Mouse (Mus musculus) layer of hippocampus, adult 9-11 months (tissue): ENCODE data around the gene Mfsd11.
"Not testable (repeated sequence)": the region's sequence is repeated elsewhere in the genome, so short reads cannot be mapped to it uniquely, and the experiment has no call there.

Experiments
- DNase-seq: peaks from one replicate; pipeline ENCODE4 v3.0.0; 2022

The Mfsd11 gene

DNA sequence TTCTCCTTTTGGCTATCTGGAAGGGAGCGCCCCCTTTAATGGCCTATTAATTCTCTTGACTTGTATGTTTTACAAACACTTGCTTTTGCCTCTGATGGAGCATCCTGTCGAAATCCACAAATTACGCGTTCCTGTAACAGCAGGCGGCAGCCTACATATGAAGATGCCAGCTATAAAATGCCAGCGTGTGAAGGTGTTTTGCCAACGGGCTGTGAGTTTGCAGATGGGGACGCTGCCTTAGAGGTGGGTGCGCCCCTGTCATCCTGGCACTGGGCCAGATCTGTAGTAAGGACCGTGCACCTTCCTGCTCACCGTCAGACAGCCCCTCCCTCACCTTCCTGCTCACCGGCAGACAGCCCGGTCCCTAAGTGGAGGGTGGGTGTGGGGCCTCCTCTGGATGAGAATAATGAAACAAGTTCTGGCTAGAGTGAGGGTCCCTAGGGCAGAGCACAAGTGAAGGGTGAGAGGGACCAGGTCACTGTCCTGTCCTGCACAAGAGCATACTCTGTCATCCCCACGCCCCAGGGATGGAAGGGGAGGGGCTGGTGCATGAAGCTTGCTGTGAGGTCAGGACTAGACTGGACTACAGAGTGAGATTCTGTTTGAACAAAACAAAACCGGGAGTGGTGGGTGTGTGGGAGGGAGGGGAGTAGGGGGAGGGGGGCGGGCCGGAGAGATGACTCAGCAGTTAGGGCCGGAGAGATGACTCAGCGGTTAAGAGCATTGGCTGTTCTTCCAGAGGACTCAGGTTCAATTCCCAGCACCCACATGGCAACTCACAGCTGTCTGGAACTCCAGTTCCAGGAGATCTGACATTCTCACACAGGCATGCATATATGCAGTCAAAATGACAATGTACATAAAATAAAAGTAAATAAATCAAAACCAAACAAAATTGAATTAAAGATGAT lies 41.5 kb downstream of the Mfsd11 start:
- no peak for DNase-seq

DNA sequence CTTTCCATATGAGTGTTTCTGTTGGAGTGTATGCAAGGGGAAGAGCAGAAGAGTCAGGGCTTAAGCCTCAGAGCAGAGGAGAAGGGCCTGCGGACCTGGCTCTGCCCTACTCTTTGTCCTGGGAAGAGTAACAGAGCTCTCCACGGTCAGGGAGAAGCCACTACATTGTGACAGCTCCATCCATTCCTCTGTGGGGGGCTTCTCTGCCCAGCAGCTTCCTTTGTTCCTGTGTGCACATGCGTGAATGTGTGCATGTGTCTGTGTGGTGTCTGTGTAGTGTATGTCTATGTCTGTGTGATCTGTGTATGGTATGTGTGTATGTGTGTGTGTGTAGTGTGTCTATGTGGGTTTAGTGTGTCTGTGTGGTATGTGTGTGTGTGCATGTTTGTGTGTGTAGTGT lies 43.2 kb downstream of the Mfsd11 start:
- no peak for DNase-seq

DNA sequence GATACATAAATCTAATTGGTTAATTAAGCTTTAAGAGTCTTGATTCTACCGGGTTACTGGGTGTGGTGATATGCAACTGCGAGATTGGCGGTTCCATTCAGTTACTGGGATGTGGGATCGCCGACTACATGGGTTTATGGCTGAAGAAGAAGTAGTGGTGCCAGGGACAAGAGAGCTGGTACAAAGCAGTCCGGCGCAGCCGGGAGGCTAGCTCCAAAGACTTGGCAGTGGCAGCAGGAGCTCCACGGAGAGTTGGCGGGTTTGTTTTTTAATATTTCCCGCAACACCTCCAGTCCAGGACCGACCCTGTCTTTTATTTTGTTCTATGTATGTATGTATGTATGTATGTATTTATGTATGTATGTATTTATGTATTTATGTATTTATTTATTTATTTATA lies 47.0 kb downstream of the Mfsd11 start:
- DNase-seq, result no peak

DNA sequence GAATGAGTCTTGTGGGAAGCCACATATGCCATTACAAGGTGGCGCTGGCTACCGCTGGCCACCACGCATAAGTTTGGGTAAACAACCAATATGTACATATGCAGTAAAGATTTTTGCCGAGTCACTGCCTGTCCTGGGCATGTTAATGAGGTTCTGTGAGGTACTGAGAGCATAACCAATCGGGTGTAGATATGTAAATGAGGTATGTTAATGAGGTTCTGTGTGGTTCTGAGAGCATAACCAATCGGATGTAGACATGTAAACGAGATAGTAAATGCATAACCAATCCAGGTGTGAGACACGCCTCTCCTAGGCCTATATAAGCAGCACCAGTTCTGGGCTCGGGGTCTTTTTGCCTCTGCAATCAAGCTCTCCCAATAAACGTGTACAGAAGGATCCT lies 50.3 kb downstream of the Mfsd11 start:
- DNase-seq, result not testable (repeated sequence)

DNA sequence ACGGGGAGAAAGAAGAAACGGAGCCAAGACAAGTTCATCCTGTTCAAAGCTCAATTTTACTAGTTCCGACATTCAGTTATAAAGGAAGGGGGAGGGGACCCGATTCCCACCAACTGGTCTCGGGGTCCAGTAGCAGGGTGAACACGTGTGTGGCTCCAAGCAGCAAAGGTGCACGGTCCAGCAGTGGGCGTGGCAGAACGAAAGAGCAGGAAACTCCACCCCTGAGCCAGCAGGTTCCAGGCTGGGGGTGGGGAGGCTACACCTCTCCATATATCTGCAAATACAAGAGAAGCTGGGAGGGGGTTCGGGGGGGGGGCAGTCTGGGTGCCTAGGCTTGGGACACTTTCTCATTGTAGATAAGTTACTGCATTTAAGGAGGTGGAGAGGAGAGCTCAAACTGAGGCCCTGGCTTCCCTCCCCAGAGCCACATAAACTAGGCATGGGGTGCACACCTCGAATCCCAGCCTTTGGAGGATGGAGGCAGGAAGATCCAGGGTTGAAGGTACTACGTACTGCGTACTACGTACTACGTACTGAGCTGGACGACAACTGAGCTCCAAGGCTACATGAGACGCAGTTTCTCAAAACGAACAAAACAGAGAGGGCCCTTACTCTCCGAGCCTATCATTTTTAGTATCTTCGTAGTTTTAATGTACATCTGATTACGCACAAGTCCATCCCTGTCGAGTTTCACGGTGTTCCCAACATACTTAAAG lies 53.7 kb downstream of the Mfsd11 start:
- DNase-seq, result no peak

DNA sequence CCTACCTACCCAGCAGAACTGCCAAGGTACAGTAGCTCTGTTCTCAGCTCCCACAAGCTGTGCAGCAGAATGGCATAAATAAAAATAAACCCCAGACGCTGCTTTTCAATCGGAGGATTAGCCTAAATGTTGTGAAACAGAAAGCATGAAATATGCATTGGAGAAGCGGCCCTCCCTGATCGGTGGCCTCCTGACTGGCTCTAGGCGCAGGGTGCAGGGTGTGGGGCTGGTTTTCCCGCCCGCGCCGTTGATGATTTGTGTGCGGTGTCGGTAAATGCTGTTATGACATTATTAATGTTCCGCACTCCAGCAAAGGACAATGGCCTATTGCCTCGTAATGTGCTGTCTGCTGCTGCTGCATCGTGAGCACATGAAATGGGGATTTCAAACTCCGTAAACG lies 61.3 kb downstream of the Mfsd11 start:
- DNase-seq, result peak; percentile 44

DNA sequence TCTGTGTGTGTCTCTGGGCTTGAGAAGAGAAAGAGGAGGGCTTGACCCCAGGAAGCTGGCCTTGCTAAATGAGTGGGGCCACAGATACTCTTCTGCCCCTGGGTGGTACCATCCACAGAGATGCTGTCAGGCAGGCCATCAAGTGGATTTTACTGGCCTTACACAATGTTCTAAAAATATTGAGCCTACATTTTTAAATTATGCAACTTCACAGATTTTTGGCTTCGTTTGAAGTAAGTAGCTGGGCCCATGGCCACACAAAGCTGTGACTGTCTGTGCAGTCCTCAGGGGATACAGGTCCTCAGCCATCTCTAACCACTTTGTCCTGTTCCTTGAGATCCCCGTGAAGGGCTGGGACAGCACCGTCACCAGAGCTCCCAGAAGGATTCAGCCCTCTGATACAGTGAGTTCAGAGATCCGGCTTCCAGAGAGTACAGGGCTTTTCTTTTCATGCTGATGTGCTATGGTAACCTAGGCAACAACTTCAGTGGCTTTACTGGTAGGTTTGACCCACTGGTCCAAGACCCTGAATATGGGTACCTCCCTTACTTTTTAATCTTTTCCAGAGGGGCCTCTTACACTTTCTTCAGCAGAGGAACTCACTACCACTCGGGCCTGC lies 62.1 kb downstream of the Mfsd11 start:
- DNase-seq, result no peak

DNA sequence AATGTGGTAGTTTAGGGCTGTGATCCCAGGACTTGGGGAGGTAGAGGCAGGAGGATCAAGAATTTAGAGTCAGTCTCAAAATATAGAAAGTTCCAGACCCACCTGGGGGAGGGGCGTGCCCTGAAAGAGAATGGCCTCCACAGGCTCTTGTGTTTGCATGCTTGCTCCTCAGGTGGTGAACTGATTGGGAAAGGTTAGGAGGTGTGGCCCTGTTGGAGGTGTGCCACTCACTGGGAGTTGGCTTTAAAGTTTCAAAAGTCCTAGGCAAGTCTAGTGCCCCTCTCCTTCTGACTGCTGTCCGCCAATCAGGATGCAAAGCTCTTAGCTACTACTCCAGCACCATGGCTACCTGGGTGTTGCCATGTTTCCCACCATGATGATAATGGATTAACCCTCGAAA lies 63.0 kb downstream of the Mfsd11 start:
- DNase-seq, result no peak

DNA sequence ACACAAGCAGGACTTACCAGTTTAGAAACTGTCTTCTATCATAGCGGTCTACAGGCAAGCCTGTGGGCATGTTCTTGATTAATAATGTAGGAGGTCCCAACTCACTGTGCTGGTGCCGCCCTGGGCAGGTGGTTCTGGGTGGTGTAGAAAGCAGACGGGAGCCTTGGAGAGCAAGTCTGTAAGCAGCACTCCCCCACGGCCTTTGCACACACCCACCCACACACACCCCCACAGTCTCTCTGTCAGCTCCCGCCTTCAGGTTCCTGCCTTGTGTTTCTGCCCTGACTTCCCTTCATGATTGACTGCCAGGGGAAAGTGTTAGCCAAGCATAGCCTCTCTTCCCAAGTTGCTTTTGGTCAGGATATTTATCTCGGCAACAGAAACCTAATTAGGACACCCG lies 65.1 kb downstream of the Mfsd11 start:
- peak; percentile 40 for DNase-seq

DNA sequence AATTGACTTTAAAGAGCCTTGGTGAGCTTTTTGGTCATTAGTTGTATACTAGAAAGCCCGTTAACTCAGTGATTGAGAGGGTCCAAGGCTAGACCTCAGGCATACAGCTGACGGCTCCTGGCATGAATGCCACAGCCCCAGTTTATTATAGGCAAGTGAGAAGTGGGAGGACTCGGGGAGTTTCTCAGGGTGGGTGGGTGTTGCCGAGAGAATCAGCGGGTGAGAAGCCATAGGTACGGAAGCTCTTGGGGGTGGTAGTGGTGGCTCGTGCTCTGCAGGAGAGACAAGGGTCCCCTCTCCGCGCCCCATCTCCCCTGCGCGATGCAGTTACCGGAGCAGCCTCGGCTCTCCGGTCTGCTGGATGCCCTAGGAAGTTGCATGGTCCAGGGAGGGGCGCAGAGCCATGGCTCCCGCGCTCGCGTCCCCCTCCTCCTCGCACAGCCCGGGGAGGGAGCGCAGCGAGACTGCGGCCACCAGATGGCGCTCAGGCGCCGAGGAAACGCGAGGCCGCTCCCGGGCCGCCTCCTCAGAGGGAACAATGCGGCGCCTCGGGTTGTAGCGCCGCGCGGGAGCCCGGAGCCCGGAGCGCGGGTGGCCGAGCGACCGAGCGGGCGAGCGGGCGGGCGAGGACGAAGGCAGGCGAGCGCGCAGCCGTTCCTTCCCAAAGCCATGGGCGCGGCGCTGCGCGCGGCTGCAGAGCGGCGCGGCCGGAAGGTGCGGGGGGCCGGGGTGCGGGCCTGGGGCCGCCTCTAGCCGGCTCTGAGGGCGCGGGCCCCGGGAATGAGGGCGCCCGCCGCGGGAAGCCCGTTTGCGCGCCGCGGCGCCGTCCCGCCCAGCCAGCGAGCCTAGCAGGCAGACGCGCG lies 66.3 kb downstream of the Mfsd11 start, which contains the start of gene Mgat5b:
Gene Mgat5b, plus strand, starts transcription at position 541 of the 863 bp plus-strand sequence.
- DNase-seq, result peak; percentile 77

DNA sequence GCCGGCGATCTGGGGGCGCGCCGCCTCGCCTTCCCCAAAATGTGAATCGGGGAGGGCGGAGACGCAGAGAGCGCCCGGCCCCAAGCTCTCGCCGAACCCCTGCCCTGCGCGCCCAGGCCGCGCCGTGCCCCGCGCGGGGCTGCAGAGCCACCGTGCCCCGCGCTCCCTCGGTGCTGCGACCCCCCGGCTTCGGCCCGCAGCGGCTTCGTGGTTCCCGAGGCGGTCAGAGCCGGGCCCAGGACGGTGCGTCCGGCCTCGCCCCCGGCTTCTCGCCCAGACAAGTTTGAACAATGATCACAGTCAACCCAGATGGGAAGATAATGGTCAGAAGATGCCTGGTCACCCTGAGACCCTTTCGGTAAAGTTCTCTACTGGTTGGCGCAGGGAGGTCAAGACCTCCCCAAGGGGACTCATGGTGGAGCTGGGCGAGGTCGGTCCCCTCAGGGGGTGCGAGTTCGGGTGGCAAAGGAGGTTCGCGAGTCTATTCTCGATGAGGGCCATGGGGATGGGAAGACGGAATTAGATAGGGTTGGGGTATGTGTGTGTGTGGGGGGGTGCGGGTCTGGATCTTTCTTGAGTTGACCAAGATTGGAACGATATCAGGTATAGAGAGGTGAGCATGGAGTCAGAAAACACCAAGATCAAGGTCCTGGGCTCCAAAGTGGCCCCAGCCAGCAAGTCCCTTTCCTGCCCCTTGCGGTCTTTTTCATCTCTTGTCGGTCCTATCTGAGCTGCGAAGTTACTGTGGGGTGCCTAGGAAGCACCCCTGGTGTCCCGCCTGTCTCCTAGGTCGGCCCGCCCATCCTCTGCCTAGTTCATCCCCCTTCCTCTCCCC lies 67.2 kb downstream of the Mfsd11 start:
- no peak for DNase-seq

DNA sequence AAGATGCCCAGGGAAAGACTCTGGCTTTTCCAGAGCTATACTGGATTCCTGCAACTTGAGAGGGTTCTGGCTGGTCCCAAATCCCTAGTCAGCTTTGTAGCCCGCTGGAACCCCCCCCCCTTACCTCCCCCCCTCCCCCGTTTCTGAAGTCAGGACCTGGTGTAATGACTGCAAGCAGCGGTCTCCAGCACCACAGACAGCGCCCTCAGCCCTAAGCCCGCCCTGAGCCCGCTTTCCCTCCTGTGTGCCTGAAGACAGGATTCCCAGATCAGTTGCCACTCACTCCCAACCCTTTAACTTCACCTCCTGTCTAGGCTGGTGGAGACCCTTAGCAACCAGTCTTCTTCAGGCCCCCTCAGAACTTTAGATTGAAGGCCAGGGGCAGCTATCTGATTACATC lies 68.5 kb downstream of the Mfsd11 start:
- DNase-seq, result no peak

DNA sequence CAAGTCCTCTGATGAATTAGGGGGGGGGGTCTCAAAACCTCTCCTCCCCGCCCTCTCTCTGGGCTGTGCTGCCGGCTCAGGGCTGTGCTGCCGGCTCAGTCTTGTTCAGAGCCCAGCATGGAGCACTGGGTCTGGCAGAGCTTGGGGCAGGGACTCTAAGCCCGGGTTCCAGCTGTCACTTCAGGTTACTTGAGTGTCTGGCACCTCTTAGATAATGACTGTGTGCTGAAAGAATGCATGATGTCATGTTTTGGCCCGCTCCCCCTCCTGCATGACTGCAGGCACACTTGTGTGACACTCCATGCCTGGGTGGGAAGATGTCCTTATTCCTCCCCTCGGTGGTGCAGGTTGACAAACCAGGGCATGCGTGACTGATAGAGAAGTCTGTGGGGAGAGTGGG lies 69.8 kb downstream of the Mfsd11 start:
- DNase-seq, result no peak
